Mouse (Mus musculus) thymus, postnatal 0 days (tissue): ENCODE measurements around the gene Piezo1. TPM values are rescaled to one million over a fixed set of nuclear protein-coding genes. Genes with fewer than 3 reads are reported as not detected.

Experiments
- DNase-seq: peaks from one replicate; pipeline ENCODE4 v3.0.0-alpha.2; 2015; ENCODE audit warnings: low spot score
- polyA plus RNA-seq: library from polyadenylated mRNA; unstranded; fragments of >200 nt; fragmentation: Nextera tagmentation; extraction: Ambion mirVana; gene quantifications from 2 replicates; pipeline ENCODE4 v1.2.1, GENCODE M21; 2015

Gene Piezo1
- polyA plus RNA-seq, 1 experiment from 2014 or later = 6.9 TPM

- no peak for DNase-seq
These were observed 20.0 kb upstream of the Piezo1 start for GRCm38 (mm10) chr8:122571153-122571552.

- DNase-seq = no peak
These were observed 18.9 kb upstream of the Piezo1 start for GRCm38 (mm10) chr8:122569996-122570395.

- DNase-seq = no peak
These were observed 18.2 kb upstream of the Piezo1 start for GRCm38 (mm10) chr8:122569329-122569728.

- DNase-seq = peak; percentile 25
These were observed 17.8 kb upstream of the Piezo1 start for GRCm38 (mm10) chr8:122568881-122569309.

DNA sequence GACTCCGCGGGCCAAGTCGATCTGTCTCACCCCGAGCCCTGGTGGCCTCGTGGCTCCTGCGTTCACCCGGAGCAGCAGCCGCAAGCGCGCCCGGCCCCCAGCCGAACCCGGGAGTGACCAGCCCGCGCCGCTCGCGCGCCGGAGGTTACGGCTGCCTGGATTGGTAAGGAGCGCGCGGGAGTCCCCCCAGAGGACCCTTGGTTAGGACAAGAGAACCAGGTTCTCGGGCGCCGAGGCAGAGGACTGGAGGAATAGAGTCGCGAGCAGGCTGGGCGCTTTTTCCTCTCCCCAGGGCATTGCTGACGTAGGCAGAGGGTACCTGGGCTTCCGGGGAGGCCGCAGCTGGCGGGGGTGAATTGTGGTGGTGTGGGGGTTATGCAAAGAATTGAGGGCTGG lies 17.0 kb upstream of the Piezo1 start:
- DNase-seq = peak; percentile 75

GRCm38 (mm10) chr8:122567361-122568108 lies 16.4 kb upstream of the Piezo1 start, which contains the start of gene Cdt1:
TSS of gene Cdt1 (plus strand) at chr8:122568015.
- DNase-seq = peak; percentile 96

GRCm38 (mm10) chr8:122566766-122567165 lies 15.6 kb upstream of the Piezo1 start:
- DNase-seq = no peak

DNA sequence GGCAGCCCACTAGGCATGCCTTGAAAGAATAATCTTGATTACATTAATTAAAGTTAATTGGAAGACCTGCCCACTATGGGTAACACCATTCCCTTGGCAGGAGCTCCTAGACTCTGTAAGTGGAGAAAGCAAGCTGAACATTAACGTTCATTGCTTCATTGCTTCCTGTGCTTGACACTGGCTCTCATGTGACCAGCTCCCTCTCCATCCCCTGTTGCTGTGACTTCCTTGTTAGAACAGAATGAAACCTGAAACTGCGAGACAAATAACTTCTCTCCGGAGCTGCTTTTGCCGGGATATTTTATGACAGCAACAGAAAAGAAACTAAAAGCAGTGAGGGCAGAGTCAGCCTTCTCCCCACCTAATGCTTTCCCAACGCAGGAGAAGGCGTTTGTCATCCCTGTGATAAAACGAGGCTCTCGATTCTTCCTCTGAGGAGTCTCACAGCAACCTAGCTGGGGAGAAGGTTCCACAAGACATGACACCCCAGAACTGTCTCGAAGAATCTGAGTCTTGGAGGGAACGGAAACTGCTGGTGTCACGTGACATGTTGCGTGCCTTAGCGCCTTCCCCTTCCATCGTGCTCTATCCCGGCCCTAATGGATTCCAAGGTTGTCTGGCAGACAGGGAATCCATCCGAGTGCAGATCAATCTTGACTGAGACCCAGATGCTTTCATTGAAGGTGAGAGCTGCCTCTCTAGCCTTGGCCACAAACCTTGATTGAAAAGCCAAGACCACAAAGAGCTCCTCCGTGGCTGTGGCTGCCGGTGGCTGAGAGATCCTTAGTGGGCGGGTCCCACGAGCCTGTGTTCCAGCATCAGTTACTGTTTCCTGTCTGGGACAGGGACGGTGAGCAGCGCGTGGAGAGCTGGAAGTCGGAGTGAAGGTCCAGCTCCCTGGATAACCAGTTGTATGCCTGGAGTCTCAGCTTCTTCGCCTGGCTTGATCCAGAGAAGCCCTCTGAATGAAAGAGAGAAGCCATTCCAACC lies 13.5 kb upstream of the Piezo1 start:
- no peak for DNase-seq

DNA sequence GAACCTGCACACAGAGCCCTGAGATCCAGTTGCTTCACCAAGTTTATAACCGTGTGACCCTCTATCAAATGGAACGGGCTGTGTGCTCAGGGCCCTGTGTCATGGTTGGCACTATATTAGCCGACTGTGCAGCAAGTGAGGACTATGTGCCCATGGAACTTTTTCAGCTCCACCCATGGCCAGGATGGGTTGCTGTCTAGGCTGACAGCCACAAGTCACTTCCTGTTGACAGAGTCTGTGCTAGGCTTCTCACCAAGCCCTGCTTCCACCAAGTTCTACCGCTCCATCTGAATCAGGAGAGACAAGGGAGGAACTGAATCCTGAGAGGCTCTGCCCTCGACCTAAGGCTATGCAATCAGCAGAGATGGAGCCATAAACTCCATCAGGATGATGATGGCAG lies 10.1 kb upstream of the Piezo1 start:
- peak; percentile 63 for DNase-seq

DNA sequence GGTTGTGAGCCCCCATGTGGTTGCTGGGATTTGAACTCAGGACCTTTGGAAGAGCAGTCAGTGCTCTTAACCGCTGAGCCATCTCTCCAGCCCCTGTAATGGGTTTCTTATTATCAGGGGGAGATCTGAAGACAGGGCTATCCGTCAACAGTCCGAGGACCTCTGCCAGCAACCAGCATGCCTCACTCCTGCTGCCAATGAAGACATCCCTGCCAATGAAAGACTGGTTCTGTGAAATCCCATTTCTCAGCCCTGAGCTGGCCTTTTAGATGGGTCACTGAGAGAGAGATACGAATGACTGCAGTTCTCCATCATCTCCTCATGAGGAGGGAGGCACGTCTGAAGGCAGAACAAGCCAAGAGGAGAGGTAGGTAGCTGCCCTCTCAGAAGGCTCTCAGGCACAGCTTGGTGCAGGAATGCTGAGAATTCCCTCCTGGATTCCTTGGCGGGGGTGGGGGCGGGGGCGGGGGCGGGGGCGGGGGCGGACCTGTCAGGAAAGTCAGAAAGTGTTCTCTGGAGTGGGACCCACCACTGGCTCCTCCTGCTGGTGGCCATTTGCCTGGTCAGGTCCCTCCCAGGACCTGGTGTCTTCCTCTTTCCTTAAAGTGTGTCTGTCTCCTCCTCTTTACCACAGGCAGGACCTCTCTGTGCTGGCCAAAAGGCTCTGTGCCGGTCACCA lies 7.7 kb upstream of the Piezo1 start:
- no peak for DNase-seq

DNA sequence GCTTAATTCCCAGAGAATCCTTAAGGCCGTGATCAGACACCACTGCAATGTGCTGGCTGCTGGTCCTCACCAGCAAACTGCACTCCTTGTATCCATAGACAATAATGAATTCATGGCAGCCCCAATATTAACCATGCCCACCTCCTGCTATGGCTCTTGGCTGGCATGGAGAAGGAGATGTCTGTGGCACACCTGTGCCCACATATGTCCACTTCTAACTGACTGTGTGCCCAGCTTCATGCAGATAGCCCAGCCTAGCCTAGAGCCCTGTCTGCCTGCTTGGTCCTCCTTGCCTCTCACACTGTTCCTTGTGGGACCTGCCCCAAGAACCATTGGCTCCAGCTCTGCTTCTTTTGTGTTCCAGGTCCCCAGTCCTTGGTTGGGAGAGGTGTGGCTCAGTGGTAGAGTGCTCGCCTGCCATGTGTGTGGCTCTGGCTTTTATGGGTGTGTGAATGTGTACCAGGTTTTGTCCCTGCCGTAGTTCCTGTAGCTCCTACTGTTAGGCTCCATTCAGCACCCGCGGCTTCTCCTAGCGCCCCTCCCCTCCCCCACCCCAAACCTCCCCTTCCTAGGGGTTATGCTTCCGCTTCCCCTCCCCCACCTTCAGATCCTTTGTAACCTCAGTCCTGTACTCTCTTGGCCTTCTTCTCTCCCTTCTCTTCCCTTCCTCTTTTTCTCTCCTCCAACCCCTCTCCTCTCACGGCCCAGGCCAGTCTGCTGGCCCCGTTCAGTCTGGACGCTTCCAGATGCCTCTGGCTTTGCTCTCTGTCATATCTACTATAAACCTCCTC lies 6.3 kb upstream of the Piezo1 start:
- DNase-seq = peak; percentile 77

GRCm38 (mm10) chr8:122556030-122557009 lies 5.2 kb upstream of the Piezo1 start:
- peak; percentile 89 for DNase-seq

- DNase-seq = no peak
These were observed 3.7 kb upstream of the Piezo1 start for GRCm38 (mm10) chr8:122554786-122555185.

GRCm38 (mm10) chr8:122550995-122551264 lies 199 bp downstream of the Piezo1 start:
- no peak for DNase-seq

DNA sequence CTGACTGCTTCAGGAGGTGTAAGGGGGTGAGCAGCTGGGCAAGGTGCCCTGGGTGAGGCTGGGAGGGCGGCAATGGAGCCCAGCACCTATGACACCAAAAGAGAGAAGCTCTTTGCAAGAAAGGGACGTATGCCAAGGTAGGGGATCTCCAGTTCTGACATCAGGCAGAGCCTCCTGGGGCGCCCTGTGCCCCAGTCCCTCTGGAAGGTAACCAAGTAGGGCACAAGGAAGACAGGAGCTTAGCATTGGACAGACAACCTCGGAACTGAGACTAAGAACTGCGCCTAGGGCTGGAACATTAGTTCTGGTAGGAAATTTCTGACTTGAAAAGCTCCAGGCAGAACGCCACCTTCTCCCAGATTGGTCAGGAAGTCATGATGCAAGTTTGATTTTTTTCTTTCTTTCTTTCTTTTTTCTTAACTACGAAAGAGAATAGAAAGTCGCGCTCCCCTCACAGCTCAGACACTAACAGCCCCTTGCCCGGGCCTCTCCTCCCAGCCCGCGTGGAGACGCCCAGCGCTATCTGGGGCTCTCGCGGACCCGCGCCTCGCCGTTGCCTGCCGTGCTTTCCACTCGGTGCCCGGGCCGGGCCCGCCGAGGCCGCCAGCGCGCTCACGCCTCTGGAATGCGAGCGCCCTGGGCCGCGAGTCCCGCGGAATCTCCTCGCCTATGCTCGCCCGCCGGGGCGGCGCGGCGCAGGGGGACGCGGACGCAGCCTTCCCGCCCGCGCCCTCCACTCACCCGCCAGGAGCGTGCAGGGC lies 715 bp downstream of the Piezo1 start:
- DNase-seq = no peak

GRCm38 (mm10) chr8:122548891-122549439 lies 2.2 kb downstream of the Piezo1 start:
- DNase-seq = no peak

DNA sequence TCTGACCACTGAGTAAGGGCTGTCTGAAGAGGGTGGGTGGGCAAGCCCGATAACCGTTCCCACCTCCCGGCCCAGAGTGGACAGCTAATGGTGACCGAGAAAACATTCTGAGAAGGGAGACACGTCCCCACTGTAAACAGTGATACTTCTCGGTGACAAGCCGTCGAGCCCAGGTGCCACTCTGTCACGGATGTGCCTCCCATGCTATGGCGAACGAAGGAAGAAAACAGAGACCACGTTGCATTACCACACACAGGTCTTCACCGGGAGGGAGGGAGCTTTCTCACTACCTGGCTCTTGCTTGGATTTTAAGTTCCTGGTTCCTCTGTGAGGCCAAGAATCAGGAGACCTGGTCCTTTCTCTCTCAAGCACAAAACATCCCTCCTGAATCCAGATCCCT lies 2.8 kb downstream of the Piezo1 start:
- peak; percentile 58 for DNase-seq

GRCm38 (mm10) chr8:122547815-122548214 lies 3.3 kb downstream of the Piezo1 start:
- DNase-seq = peak; percentile 79
